Mouse (Mus musculus) left cerebral cortex, postnatal 14 days (tissue): ENCODE measurements around the gene Zeb2. TPM values are rescaled to one million over a fixed set of nuclear protein-coding genes. Genes with fewer than 3 reads are reported as not detected.
A peak's percentile ranks its signal among the peaks of the same experiment; 100 is the strongest.

Source experiments
- DNase-seq, 2 experiments: peaks; one replicate each; pipeline ENCODE4 v3.0.0; 2021 to 2022; ENCODE audit warnings: low spot score in 2 of 2, mixed read lengths in 1 of 2
- intact Hi-C: fragments of 180-260 bp; cut with DNase I; formaldehyde crosslinking; loops from one replicate; pipeline ENCODE4 v1.15.1; 2025
- total RNA-seq, 2 experiments: library from RNA; stranded (reverse); gene quantifications; 2 replicates each; pipeline ENCODE4 v1.2.3; 2021

Zeb2 gene
- total RNA-seq, 2 experiments from 2014 or later = 199 to 209 TPM

DNA sequence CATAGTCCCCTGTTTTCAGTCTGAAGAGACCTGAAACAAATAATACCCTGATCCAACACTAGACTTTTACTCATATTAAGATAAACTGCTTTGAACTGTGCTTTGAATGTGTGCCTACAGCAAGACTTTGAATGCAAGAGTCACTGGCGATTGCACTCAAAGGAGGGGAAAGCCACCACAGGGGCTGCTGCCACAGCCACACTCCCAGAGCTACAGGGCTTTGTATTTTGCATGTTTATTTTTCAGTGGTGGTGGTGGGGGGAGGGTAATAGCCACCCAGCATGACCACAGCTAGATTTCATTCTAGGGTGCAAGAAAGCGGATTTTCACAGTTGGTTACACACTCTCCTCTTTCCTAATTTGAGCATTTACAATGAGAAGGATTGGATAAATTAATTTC lies 2.6 kb downstream of the Zeb2 start:
- peak in 1 of 2 experiments; percentile 16 for DNase-seq
- intact Hi-C loops = loop anchor here (5.0 to 10.0 kb wide), 2 partner anchors 250 to 557 kb away; no protein-coding TSS in a partner anchor

- intact Hi-C loops = loop anchor here (5.0 to 10.0 kb wide), 2 partner anchors 251 to 557 kb away; no protein-coding TSS in a partner anchor
- DNase-seq = peak in 1 of 2 experiments; percentile 41
Measured at GRCm38 (mm10) chr2:45113912-45114311, 3.3 kb downstream of the Zeb2 start.

DNA sequence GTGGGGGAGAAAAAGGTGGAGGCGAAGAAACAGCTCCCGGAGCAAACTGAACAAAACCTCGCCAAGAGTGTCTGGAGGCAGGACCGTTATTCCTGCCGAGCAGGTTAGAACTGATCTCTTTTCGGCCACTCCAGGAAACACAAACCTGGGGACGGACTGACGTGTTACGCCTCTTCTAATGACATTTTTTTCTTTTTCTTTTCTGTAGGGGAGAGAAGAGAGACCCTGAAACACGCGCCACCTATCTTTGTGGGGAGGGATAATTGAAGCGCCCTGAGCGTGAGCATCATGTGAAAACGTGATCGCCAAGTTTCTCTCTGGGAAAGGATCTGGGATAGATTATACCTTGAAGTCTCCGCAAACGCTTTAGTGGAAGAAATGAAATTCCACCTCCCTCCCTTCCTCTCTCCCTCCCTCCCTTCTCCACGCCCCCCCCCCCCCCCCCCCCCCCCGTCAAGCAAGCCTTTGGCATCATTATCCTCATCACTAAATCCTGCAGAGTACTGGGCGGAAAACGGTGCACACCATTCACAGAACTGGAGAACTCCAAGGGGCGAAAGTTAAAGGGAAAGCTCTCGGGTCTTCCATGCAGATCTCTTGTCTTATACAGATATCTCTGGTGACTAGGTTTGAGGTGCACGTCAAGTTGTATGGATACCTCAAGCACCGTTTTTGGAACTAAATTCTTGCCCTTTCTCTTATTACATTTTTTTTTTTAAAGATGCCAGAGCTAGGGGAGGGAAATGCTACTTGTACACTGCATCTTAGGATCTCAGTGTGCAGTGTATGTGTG lies 4.1 kb downstream of the Zeb2 start:
- intact Hi-C loops = loop anchor here (5.0 to 10.0 kb wide), 2 partner anchors 252 to 556 kb away; no protein-coding TSS in a partner anchor
- peak; percentile 76 to 83 for DNase-seq

- DNase-seq = peak in 1 of 2 experiments; percentile 35
- intact Hi-C loops = loop anchor here (5.0 to 10.0 kb wide), 2 partner anchors 253 to 555 kb away; no protein-coding TSS in a partner anchor
Measured at GRCm38 (mm10) chr2:45112021-45112747, 5.0 kb downstream of the Zeb2 start.

DNA sequence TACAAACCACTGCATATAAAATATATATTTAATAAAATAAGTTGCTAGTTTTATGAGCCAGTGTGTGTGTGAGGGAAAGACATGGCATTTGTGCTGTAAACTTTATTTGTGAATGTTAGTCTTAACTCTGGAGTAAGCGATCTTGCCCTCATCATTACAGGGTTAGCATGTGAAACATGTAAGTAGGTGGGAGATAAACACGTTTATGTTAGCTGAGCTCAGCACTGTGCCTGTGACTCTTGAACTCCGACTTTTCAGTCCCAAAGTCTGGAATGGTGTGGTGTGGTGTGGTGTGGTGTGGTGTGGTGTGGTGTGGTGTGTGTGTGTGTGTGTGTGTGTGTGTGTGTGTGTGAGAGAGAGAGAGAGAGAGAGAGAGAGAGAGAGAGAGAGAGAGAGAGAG lies 5.6 kb downstream of the Zeb2 start:
- peak in 1 of 2 experiments; percentile 14 for DNase-seq
- intact Hi-C loops = loop anchor here (5.0 to 10.0 kb wide), 2 partner anchors 253 to 554 kb away; no protein-coding TSS in a partner anchor

- DNase-seq = peak in 1 of 2 experiments; percentile 46
- intact Hi-C loops = loop anchor here (5.0 to 10.0 kb wide), 2 partner anchors 254 to 554 kb away; no protein-coding TSS in a partner anchor
Measured at GRCm38 (mm10) chr2:45110757-45111411, 6.3 kb downstream of the Zeb2 start.

DNA sequence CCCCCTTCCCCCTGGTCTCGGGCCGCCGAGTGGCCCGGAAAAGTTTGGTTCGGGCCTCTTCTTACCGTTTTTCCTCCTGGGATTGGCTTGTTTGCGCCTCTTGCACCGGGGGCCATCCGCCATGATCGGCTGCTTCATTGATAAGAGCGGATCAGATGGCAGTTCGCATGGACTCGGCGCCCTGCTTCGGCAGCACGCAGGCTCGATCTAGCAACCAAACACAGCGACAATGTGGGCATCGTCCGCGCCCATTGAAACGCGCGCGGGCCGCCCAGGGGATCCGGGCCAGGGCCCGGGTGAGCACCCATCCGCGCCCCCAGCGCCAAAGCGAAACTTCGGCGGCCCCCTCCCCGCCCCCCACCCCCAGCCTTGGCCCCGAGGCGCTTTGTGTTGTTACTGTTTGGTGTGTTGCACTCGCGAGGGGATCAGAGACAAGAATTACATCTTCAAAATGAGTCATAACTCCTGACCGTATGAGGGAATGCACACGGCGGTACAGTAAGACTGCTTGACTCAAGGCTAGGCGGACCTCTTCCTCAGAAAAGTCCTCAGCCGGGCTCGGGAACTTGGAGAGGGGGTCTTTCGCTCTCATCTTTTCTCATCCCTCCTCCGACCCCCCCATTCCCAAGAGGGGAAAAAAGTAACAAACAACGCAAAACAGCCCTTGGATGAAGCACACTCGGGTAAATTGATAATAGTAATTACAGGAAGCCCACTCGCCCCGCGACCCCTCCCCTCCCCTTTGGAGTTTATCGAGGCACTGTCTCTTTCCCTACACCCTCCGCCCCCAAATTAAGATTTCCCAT lies 7.0 kb downstream of the Zeb2 start:
- peak in 1 of 2 experiments; percentile 33 for DNase-seq
- intact Hi-C loops = loop anchor here (5.0 to 10.0 kb wide), 4 partner anchors 88 to 553 kb away; partner anchors contain the start of gene Gtdc1

- DNase-seq = peak in 1 of 2 experiments; percentile 30
- intact Hi-C loops = loop anchor here (5.0 kb wide), 2 partner anchors 87 to 182 kb away; partner anchors contain the start of gene Gtdc1
Measured at GRCm38 (mm10) chr2:45109161-45109950, 7.8 kb downstream of the Zeb2 start.

DNA sequence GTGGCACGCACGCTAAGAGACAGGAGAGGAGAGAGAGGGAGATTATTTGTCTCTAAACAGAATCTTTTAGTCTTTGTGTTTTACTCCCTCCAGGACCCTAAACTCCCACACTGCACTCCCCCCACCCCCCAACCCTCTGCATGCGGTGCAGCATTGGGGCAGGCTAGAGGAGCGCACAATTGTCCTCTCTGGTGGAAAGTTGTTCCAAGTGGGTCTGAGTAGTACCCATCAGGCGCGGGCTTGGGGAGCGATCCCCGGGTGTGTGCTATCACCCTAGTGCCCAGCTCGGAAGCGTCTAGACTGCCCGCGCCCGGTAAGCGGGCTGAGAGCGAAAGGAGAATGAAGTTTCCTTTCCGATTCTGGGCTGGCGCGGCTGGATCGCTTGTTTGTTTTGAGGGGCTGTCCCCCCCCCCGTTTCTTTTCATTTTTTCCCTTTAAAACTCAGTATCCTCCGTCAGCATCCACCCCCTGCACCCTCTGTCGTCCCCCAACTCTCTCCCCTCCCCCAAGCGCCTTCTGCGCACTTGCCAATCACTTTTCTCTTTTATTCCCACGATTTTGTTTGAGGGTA lies 8.6 kb downstream of the Zeb2 start:
- intact Hi-C loops = loop anchor here (5.0 kb wide), 2 partner anchors 86 to 181 kb away; partner anchors contain the start of gene Gtdc1
- DNase-seq = peak in 1 of 2 experiments; percentile 44

- DNase-seq = no peak
- intact Hi-C loops = loop anchor here (5.0 kb wide), 2 partner anchors 85 to 180 kb away; partner anchors contain the start of gene Gtdc1
Measured at GRCm38 (mm10) chr2:45107555-45107954, 9.6 kb downstream of the Zeb2 start.

GRCm38 (mm10) chr2:45105922-45106851 lies 11.0 kb downstream of the Zeb2 start:
- no peak for DNase-seq
- intact Hi-C loops = loop anchor here (5.0 kb wide), 2 partner anchors 84 to 179 kb away; partner anchors contain the start of gene Gtdc1

DNA sequence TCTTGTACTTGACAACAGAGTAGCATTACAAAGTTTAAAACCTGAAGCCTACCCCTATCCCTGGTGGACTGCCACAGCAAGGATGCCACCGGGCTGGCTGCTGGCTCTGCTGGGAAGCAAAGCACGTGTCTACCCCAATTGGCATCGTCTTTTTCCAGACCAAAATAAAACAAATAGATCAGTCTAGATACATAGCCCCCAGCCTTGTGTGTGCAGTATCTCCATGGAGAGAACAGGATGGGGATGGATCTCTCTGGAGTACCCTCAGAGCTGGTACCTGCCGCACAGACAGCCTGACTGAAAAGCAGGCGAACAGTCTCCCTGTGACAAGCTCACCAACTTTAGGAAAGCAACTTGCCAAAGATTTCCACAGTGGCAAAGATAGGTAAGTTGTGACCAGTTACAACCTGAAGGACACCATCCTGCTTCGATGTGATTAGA lies 11.9 kb downstream of the Zeb2 start:
- DNase-seq = no peak
- intact Hi-C loops = loop anchor here (5.0 kb wide), 2 partner anchors 83 to 178 kb away; partner anchors contain the start of gene Gtdc1

DNA sequence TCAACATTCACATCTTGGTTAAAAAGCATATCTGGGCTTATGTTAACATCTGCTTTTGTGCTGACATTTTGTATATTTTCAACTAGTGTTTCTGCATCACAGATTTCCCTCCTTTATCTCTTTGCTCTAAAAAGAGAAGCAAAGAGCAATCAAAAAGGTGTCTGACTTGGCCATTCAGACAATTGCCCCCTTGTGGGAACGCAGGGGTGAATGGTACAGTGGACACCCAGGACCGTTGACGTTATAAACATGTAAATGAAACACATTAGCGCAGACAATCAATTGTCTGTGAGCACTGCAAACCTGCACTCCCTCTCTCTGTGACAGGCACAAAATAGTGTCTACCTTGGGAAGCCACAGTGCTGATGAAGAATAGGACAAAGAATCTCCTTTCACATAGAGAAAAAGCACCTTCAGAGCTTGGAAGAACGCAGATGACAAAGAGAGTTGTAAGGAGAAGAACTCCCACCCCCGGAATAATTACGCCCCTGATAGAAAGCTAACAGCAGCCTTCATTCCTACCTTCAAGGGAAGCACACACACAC lies 12.6 kb downstream of the Zeb2 start:
- intact Hi-C loops = loop anchor here (5.0 kb wide), 2 partner anchors 82 to 177 kb away; partner anchors contain the start of gene Gtdc1
- DNase-seq = no peak

- no peak for DNase-seq
- intact Hi-C loops = no loop called here
Measured at GRCm38 (mm10) chr2:45104066-45104465, 13.1 kb downstream of the Zeb2 start.
